Mouse (Mus musculus) E14TG2a.4 (cell line): ENCODE measurements around the gene Pbrm1.

Source experiments
- CTCF ChIP-seq: conservative IDR thresholded peaks from 2 replicates; pipeline ENCODE4 v1.5.1; 2014; ENCODE audit warnings: low read length
- NANOG ChIP-seq: IDR thresholded peaks from 2 replicates; pipeline ENCODE4 v1.6.1; 2014; ENCODE audit warnings: borderline replicate concordance, low read length, mixed read lengths
- POU5F1 ChIP-seq: IDR thresholded peaks from 2 replicates; pipeline ENCODE4 v1.6.1; 2014; ENCODE audit warnings: low read length, borderline replicate concordance

- TF ChIP-seq CTCF (no peak), POU5F1 (no peak), NANOG (no peak)
These were observed 14.4 kb upstream of the Pbrm1 start for GRCm38 (mm10) chr14:31004527-31004926.
